Comparison of ENCODE assay signal across 9 mouse cellular contexts in the genomic region with DNA sequence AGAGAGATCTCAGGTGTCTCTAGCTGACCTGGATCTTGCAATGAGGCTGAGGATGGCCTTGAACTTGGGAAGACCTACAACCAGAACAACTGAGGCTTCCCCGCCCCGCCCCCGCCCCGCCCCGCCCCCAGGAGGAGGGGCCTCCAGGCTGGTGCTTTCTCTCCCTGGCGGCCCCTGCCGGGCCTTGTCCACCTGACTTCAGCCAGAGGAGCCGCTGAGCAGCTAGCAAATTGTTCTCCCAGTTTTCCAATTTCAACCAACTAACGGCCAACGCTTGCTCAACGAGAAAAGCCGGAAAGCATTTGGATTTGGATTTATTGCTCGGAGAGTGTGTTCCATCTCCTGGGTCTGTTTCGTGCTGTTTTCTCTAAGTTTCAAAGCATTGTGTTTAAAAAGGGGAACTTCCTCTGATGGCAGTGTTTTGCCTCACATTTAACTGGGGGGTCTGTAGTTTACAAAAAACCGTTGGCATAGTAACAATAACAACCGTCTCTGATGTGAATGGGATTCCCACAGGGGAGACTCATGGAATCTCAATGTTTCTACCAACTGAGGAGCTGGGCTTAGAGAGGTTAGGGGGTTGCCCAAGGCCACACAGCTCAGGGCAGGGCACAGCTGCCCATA. TPM values are rescaled to one million over a fixed set of nuclear protein-coding genes. Genes with fewer than 3 reads are reported as not detected.
DNase-seq lines count a peak whose midpoint lies in the region; ATAC-seq lines count a peak whose summit lies in the region.
"Had no signal": no experiment of that assay in that cellular context is flagged by ENCODE, and none has a peak within 500 bp of the region (broad histone marks: within the 10 kb centered on the region; RNA-seq: fewer than 3 reads in every experiment).

No protein-coding gene starts in this region.

- WGBS in heart, embryonic 13.5 days = 25% methylated on average over 16 of the region's 16 CpGs
- WGBS in embryonic facial prominence, embryonic 10.5 days = 16% methylated on average over 16 of the region's 16 CpGs
- 8% methylated on average over 16 of the region's 16 CpGs for WGBS in liver, embryonic 12.5 days (ENCODE audit: insufficient replicate concordance)

- H3K9me3 ChIP-seq in heart, embryonic 13.5 days = no peaks in the 10 kb centered on the region
- no peaks in the 10 kb centered on the region for H3K9me3 ChIP-seq in embryonic facial prominence, embryonic 10.5 days
- H3K9me3 ChIP-seq in liver, embryonic 12.5 days (replicated peaks) = no peaks in the 10 kb centered on the region

- ATAC-seq in heart, embryonic 13.5 days (ENCODE audit: extremely low read depth, insufficient number of reproducible peaks, low FRiP score, low TSS enrichment) = no peak
- no peak for ATAC-seq in liver, embryonic 12.5 days
- no peak for ATAC-seq in erythroblast, adult 5-6 weeks (replicated peaks; ENCODE audit: low FRiP score, poor library complexity, severe bottlenecking)
- ATAC-seq: Patski had no signal

- peaks cover 18% of the 10 kb centered on the region for H3K4me1 ChIP-seq in heart, embryonic 13.5 days
- peaks cover 16% of the 10 kb centered on the region for H3K4me1 ChIP-seq in embryonic facial prominence, embryonic 10.5 days
- H3K4me1 ChIP-seq in liver, embryonic 12.5 days = peaks cover 15% of the 10 kb centered on the region; the same call in 1 of the 2 replicates

- H3K9ac ChIP-seq in heart, embryonic 13.5 days = 0 out of 2 replicates have a peak overlapping the region, but pooled peaks have one; percentile 14
- peak overlapping the region; percentile 39; the same call in 1 of the 2 replicates for H3K9ac ChIP-seq in liver, embryonic 12.5 days

- H3K4me2 ChIP-seq in heart, embryonic 13.5 days = no peak overlapping the region
- 0 out of 2 replicates have a peak overlapping the region, but pooled peaks have one; percentile 20 for H3K4me2 ChIP-seq in liver, embryonic 12.5 days

- peaks cover 17% of the 10 kb centered on the region for H3K36me3 ChIP-seq in heart, embryonic 13.5 days
- 0 out of 2 replicates have a peak, but pooled peaks cover 4% of the 10 kb centered on the region for H3K36me3 ChIP-seq in embryonic facial prominence, embryonic 10.5 days (replicated peaks)
- H3K36me3 ChIP-seq in liver, embryonic 12.5 days = no peaks in the 10 kb centered on the region

- H3K27ac ChIP-seq in heart, embryonic 13.5 days (replicated peaks) = no peak overlapping the region; the same call in 1 of the 2 replicates
- 0 out of 2 replicates have a peak overlapping the region, but pooled peaks have one; percentile 51 for H3K27ac ChIP-seq in embryonic facial prominence, embryonic 10.5 days (replicated peaks)
- no peak overlapping the region for H3K27ac ChIP-seq in liver, embryonic 12.5 days

- DNase-seq in heart, adult 11 months = no peak
- DNase-seq in B cell, adult 2 months = peak; percentile 76 to 78
- peak; percentile 68 for DNase-seq in embryonic facial prominence, embryonic 10.5 days (ENCODE audit: low spot score)
- DNase-seq in cerebellum, adult 18-20 months = no peak
- no peak for DNase-seq in adipocyte (ENCODE audit: low spot score)

- H3K4me3 ChIP-seq in heart, embryonic 13.5 days = no peak overlapping the region
- no peak overlapping the region for H3K4me3 ChIP-seq in embryonic facial prominence, embryonic 10.5 days
- no peak overlapping the region for H3K4me3 ChIP-seq in liver, embryonic 12.5 days

- H3K27me3 ChIP-seq in heart, embryonic 13.5 days (replicated peaks) = no peaks in the 10 kb centered on the region
- no peaks in the 10 kb centered on the region for H3K27me3 ChIP-seq in embryonic facial prominence, embryonic 10.5 days (replicated peaks; ENCODE audit: low read depth, poor library complexity, severe bottlenecking)
- no peaks in the 10 kb centered on the region for H3K27me3 ChIP-seq in liver, embryonic 12.5 days (replicated peaks)
- H3K27me3 ChIP-seq: Patski had no signal

RNA-seq across cellular contexts. Expression of gene Selenon, which starts 5.8 kb away (rescaled TPM):
- 7.5 and 8.0 TPM in 2 replicates for polyA plus RNA-seq in heart, embryonic 13.5 days (2015; fragmentation: Nextera tagmentation; extraction: Ambion mirVana)
- polyA plus RNA-seq in embryonic facial prominence, embryonic 10.5 days (2016; fragmentation: Nextera tagmentation; extraction: Ambion mirVana) = 9.5 and 9.7 TPM in 2 replicates
- polyA plus RNA-seq in liver, embryonic 12.5 days (2016; fragmentation: Nextera tagmentation; extraction: Ambion mirVana) = 12.5 and 14.1 TPM in 2 replicates
- 6.3 and 7.9 TPM in 2 replicates for total RNA-seq in erythroblast, adult 5-6 weeks (2015; ENCODE audit: low replicate concordance)
- 1.4 and 2.9 TPM in 2 replicates for total RNA-seq in erythroblast, adult 5-6 weeks (2017; ENCODE audit: low replicate concordance)

RNA-seq across cellular contexts. Expression of gene Mtfr1l, which starts 22.6 kb away (rescaled TPM):
- polyA plus RNA-seq in heart, embryonic 13.5 days (2015; fragmentation: Nextera tagmentation; extraction: Ambion mirVana) = 142 and 144 TPM in 2 replicates
- polyA plus RNA-seq in embryonic facial prominence, embryonic 10.5 days (2016; fragmentation: Nextera tagmentation; extraction: Ambion mirVana) = 107 and 114 TPM in 2 replicates
- 69.3 and 72.1 TPM in 2 replicates for polyA plus RNA-seq in liver, embryonic 12.5 days (2016; fragmentation: Nextera tagmentation; extraction: Ambion mirVana)
- 7.9 and 20.3 TPM in 2 replicates for total RNA-seq in erythroblast, adult 5-6 weeks (2015; ENCODE audit: low replicate concordance)
- 7.9 and 8.3 TPM in 2 replicates for total RNA-seq in erythroblast, adult 5-6 weeks (2017; ENCODE audit: low replicate concordance)

RNA-seq across cellular contexts. Expression of gene Aunip, which starts 46.9 kb away (rescaled TPM):
- 8.5 and 11.2 TPM in 2 replicates for polyA plus RNA-seq in heart, embryonic 13.5 days (2015; fragmentation: Nextera tagmentation; extraction: Ambion mirVana)
- 28.2 and 28.6 TPM in 2 replicates for polyA plus RNA-seq in embryonic facial prominence, embryonic 10.5 days (2016; fragmentation: Nextera tagmentation; extraction: Ambion mirVana)
- 26.9 and 27.6 TPM in 2 replicates for polyA plus RNA-seq in liver, embryonic 12.5 days (2016; fragmentation: Nextera tagmentation; extraction: Ambion mirVana)
- 4.0 and 7.3 TPM in 2 replicates for total RNA-seq in erythroblast, adult 5-6 weeks (2015; ENCODE audit: low replicate concordance)
- 6.8 and 8.4 TPM in 2 replicates for total RNA-seq in erythroblast, adult 5-6 weeks (2017; ENCODE audit: low replicate concordance)

Comparison
In these comparisons a context has a peak if more than half of its experiments do, and no peak if none do; other contexts are left out.
1. DNase-seq: peak in B cell, adult 2 months (2 of 2) and embryonic facial prominence, embryonic 10.5 days (single experiment); none in heart, adult 11 months (single experiment), cerebellum, adult 18-20 months (0 of 2) and adipocyte (single experiment).